In genomic region chr11:4476184-4476697, GRCm38 (mm10) we compare ENCODE assay signal across 15 mouse cellular contexts. TPM values are rescaled to one million over a fixed set of nuclear protein-coding genes. Genes with fewer than 3 reads are reported as not detected.
"Had no signal": no experiment of that assay in that cellular context is flagged by ENCODE, and none has a peak within 500 bp of the region (broad histone marks: within the 10 kb centered on the region; RNA-seq: fewer than 3 reads in every experiment).

No protein-coding gene starts in this region.

- H3K4me1 ChIP-seq: liver, embryonic 15.5 days; stomach, embryonic 15.5 days had no signal

- ATAC-seq: lung, postnatal 0 days had no signal

- H3K27ac ChIP-seq: layer of hippocampus, adult 2 months; limb, embryonic 10.5 days; liver, embryonic 15.5 days; midbrain, embryonic 10.5 days; neural tube, embryonic 15.5 days; stomach, embryonic 15.5 days had no signal

- H3K4me3 ChIP-seq: layer of hippocampus, adult 2 months; limb, embryonic 10.5 days; liver, embryonic 15.5 days; midbrain, embryonic 10.5 days; myocyte; neural tube, embryonic 15.5 days; stomach, embryonic 15.5 days had no signal

- H3K4me2 ChIP-seq: liver, embryonic 11.5 days; liver, embryonic 15.5 days; neural tube, embryonic 15.5 days; stomach, embryonic 15.5 days had no signal

- DNase-seq: kidney, postnatal 10 days; kidney, postnatal 4 days; lung, adult 2 months; lung, postnatal 36 days; midbrain, embryonic 14.5 days; thymus, postnatal 36 days had no signal

- H3K9ac ChIP-seq: liver, embryonic 15.5 days; neural tube, embryonic 15.5 days; stomach, embryonic 15.5 days had no signal

- H3K9me3 ChIP-seq: limb, embryonic 10.5 days; liver, embryonic 15.5 days; midbrain, embryonic 10.5 days; neural tube, embryonic 15.5 days; stomach, embryonic 15.5 days had no signal

- H3K27me3 ChIP-seq: liver, embryonic 15.5 days; neural tube, embryonic 15.5 days; stomach, embryonic 15.5 days had no signal

RNA-seq across cellular contexts. Expression of gene Hormad2, which starts 35.3 kb away (rescaled TPM):
- polyA plus RNA-seq: neural tube, embryonic 15.5 days had no signal
